Mouse (Mus musculus) G1E (cell line): Measurements from ENCODE around the gene Gstm4. TPM values are rescaled to one million over a fixed set of nuclear protein-coding genes. Genes with fewer than 3 reads are reported as not detected.

Experiments
- ATAC-seq: 2 replicates; pipeline ENCODE4 v1.8.0; 2016; ENCODE audit warnings: mild to moderate bottlenecking; ENCODE audit not compliant: insufficient number of reproducible peaks, poor library complexity, low FRiP score, severe bottlenecking; ENCODE audit errors: extremely low read depth
- DNase-seq: peaks from one replicate; pipeline ENCODE4 v3.0.0; 2012; ENCODE audit warnings: low spot score
- H3K27me3 ChIP-seq: 2 replicates; pipeline ENCODE4 v1.6.1; 2012; ENCODE audit warnings: mild to moderate bottlenecking, low read length, inconsistent platforms; ENCODE audit not compliant: insufficient read depth
- H3K36me3 ChIP-seq: replicated peaks from 2 replicates; pipeline ENCODE3; 2012; ENCODE audit warnings: mild to moderate bottlenecking, inconsistent platforms
- H3K4me1 ChIP-seq: 2 replicates; pipeline ENCODE4 v1.6.1; 2012; ENCODE audit warnings: low read depth, low read length, inconsistent platforms, mixed read lengths; ENCODE audit not compliant: insufficient read depth
- H3K4me3 ChIP-seq: 2 replicates; pipeline ENCODE4 v1.5.1; 2012; ENCODE audit warnings: low read depth, mild to moderate bottlenecking, inconsistent platforms, low read length, moderate library complexity, mixed read lengths
- H3K9me3 ChIP-seq: replicated peaks from 2 replicates; pipeline ENCODE4 v1.6.1; 2012; ENCODE audit warnings: inconsistent platforms
- CTCF ChIP-seq: IDR thresholded peaks from 2 replicates; pipeline ENCODE4 v1.5.1; 2012; ENCODE audit warnings: low read depth, low read length, inconsistent platforms, mixed read lengths
- GATA1 ChIP-seq: IDR thresholded peaks from 2 replicates; pipeline ENCODE4 v1.6.1; 2012; ENCODE audit warnings: borderline replicate concordance, low read length, inconsistent platforms, mixed read lengths
- GATA2 ChIP-seq: IDR thresholded peaks from 2 replicates; pipeline ENCODE4 v1.6.1; 2012; ENCODE audit warnings: low read depth, low read length, inconsistent platforms, borderline replicate concordance
- POLR2AphosphoS5 ChIP-seq: IDR thresholded peaks from 2 replicates; pipeline ENCODE4 v1.6.1; 2012; ENCODE audit warnings: low read depth, low read length, inconsistent platforms; ENCODE audit not compliant: insufficient replicate concordance
- TAL1 ChIP-seq: conservative IDR thresholded peaks from 2 replicates; pipeline ENCODE4 v1.6.1; 2012; ENCODE audit warnings: low read depth, low read length, inconsistent platforms, mixed read lengths
- polyA plus RNA-seq: library from polyadenylated mRNA; stranded (reverse); fragments of >175 nt; gene quantifications from 2 replicates; pipeline ENCODE4 v1.2.3, GENCODE M21; 2012
- total RNA-seq, 2 experiments: library from RNA; stranded (forward) in 1 of 2; stranded (reverse) in 1 of 2; fragments of 200-1000 nt in 1 of 2; fragments of >200 nt in 1 of 2; fragmentation: Nextera tagmentation in 1 of 2; gene quantifications; 2 replicates each; pipeline ENCODE4 v1.2.3; 2014 to 2017

Gene Gstm4
- total and polyA plus RNA-seq, 3 experiments = not detected

DNA sequence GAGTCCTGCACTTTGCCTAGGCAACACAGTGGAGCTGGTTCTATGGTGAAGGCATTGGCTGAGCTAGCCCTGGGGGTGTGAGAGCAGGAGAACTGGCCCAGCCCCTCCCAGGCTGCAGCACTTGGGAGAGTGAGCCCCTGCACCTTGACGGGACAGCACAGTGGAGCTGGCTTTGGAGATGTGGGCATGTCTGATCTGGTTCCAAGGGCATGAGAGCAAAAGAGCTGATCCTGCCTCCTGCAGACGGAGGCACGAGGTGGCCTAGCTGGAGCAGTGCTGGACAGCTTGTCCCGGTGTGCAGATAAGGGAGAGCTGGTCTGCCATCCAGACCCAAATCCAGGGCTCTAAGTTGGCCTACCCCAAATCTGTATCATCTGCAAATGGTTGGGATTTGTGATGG is 20.0 kb upstream of the Gstm4 start:
- no peak overlapping the region for H3K4me3 ChIP-seq
- peaks cover 13% of the 10 kb centered on the region for H3K36me3 ChIP-seq
- peaks cover 17% of the 10 kb centered on the region; the same call in 1 of the 2 replicates for H3K27me3 ChIP-seq
- peaks cover 29% of the 10 kb centered on the region for H3K4me1 ChIP-seq
- no peaks in the 10 kb centered on the region for H3K9me3 ChIP-seq
- DNase-seq = no peak
- TF ChIP-seq TAL1 = no peak
- ATAC-seq = no peak

- ATAC-seq (no peak), DNase-seq (no peak)
- H3K4me3 ChIP-seq = no peak overlapping the region
- TF ChIP-seq CTCF (no peak), POLR2AphosphoS5 (no peak), TAL1 (no peak), GATA1 (no peak), GATA2 (no peak)
- peaks cover 19% of the 10 kb centered on the region for H3K4me1 ChIP-seq
- peaks cover 20% of the 10 kb centered on the region for H3K27me3 ChIP-seq
- no peaks in the 10 kb centered on the region for H3K36me3 ChIP-seq
- no peaks in the 10 kb centered on the region for H3K9me3 ChIP-seq
Measured at GRCm38 (mm10) chr3:108062648-108063047, 18.0 kb upstream of the Gstm4 start.

GRCm38 (mm10) chr3:108061420-108061819 is 16.7 kb upstream of the Gstm4 start:
- ATAC-seq (no peak), DNase-seq (no peak)
- Histone ChIP-seq H3K36me3 (no peaks in the 10 kb centered on the region), H3K4me3 (no peak overlapping the region), H3K27me3 (peaks cover 26% of the 10 kb centered on the region), H3K9me3 (no peaks in the 10 kb centered on the region), H3K4me1 (peaks cover 19% of the 10 kb centered on the region)
- TF ChIP-seq POLR2AphosphoS5 (no peak), CTCF (peak; percentile 84), TAL1 (no peak), GATA1 (no peak), GATA2 (no peak)

- ATAC-seq (no peak), DNase-seq (no peak)
- no peaks in the 10 kb centered on the region for H3K36me3 ChIP-seq
- no peak overlapping the region for H3K4me3 ChIP-seq
- H3K4me1 ChIP-seq = peaks cover 4% of the 10 kb centered on the region
- TF ChIP-seq GATA2 (no peak), TAL1 (no peak), POLR2AphosphoS5 (no peak), GATA1 (no peak)
- no peaks in the 10 kb centered on the region for H3K9me3 ChIP-seq
- H3K27me3 ChIP-seq = peaks cover 17% of the 10 kb centered on the region
Measured at GRCm38 (mm10) chr3:108050493-108050892, 5.8 kb upstream of the Gstm4 start.

- Histone ChIP-seq H3K27me3 (peaks cover 16% of the 10 kb centered on the region), H3K9me3 (no peaks in the 10 kb centered on the region), H3K4me3 (no peak overlapping the region), H3K36me3 (no peaks in the 10 kb centered on the region), H3K4me1 (peaks cover 6% of the 10 kb centered on the region)
- DNase-seq = no peak
- TF ChIP-seq POLR2AphosphoS5 = no peak
- TF ChIP-seq GATA2 = no peak
- TF ChIP-seq TAL1 = no peak
- no peak for TF ChIP-seq GATA1
- TF ChIP-seq CTCF = no peak
- no peak for ATAC-seq
Measured at GRCm38 (mm10) chr3:108048306-108048705, 3.6 kb upstream of the Gstm4 start.

DNA sequence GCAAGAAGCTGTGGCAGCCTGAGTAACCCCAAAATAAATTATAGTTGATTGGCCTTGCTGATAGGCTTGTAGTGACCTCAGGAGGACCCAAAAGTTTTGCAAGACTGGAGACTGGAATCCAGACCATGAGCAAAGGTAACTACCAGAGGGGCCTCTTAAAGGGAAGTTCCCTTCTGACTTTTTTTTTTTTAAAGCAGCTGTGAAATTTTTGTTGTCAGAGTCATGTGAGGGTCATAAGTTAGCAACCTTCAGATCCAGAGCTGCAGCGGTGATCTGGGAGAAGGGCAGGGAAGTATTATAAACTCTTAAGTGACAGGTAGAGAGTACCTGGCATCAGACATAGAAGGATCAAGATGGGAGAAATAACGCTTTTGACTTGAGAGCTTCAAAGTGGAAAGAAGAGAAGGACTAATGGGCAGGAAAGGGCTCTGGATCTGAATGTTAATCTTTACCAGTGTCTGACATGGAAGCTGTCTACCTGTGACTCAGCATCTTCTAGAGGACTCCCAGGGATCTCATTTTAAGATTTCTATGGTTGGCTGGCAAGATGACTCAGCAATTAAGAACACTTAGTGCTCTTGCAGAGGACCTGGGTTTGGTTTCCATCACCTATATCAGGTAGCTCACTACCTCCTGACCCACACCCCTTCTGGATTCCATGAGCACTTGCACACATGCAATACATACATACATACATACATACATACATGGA is 2.4 kb upstream of the Gstm4 start:
- TF ChIP-seq POLR2AphosphoS5 (no peak), GATA1 (no peak), GATA2 (no peak), TAL1 (no peak), CTCF (no peak)
- DNase-seq = no peak
- H3K27me3 ChIP-seq = peaks cover 19% of the 10 kb centered on the region
- peaks cover 6% of the 10 kb centered on the region for H3K4me1 ChIP-seq
- no peak for ATAC-seq
- no peaks in the 10 kb centered on the region for H3K36me3 ChIP-seq
- H3K4me3 ChIP-seq = no peak overlapping the region
- H3K9me3 ChIP-seq = no peaks in the 10 kb centered on the region

GRCm38 (mm10) chr3:108033156-108033555 is 11.5 kb downstream of the Gstm4 start:
- Histone ChIP-seq H3K36me3 (no peaks in the 10 kb centered on the region), H3K27me3 (peaks cover 27% of the 10 kb centered on the region), H3K4me1 (no peaks in the 10 kb centered on the region), H3K9me3 (no peaks in the 10 kb centered on the region), H3K4me3 (no peak overlapping the region)
- ATAC-seq (no peak), DNase-seq (no peak)
- TF ChIP-seq GATA1 = no peak
- TF ChIP-seq GATA2 = no peak
- no peak for TF ChIP-seq TAL1
- no peak for TF ChIP-seq CTCF
- no peak for TF ChIP-seq POLR2AphosphoS5
